Mouse (Mus musculus): ENCODE data around the gene Rgs7. TPM values are rescaled to one million over a fixed set of nuclear protein-coding genes. Genes with fewer than 3 reads are reported as not detected.

Rgs7 gene
- polyA plus RNA-seq, 1 experiment, result 71.4 TPM

GRCm38 (mm10) chr1:175319205-175319604, 173.1 kb downstream of the Rgs7 start:
- peak in 1 of 2 experiments; percentile 41 for DNase-seq (ENCODE audit: extremely low spot score in 1 of 2, low spot score in 1 of 2)

- DNase-seq (ENCODE audit: extremely low spot score in 1 of 2, low spot score in 1 of 2), result no peak
These were observed 175.0 kb downstream of the Rgs7 start for GRCm38 (mm10) chr1:175317264-175317663.

GRCm38 (mm10) chr1:175307604-175308003, 184.7 kb downstream of the Rgs7 start:
- peak; percentile 51 to 61 for DNase-seq (ENCODE audit: extremely low spot score in 1 of 2, low spot score in 1 of 2)

GRCm38 (mm10) chr1:175300895-175301294, 191.4 kb downstream of the Rgs7 start:
- DNase-seq (ENCODE audit: extremely low spot score in 1 of 2, low spot score in 1 of 2), result no peak

GRCm38 (mm10) chr1:175300404-175300803, 191.9 kb downstream of the Rgs7 start:
- DNase-seq (ENCODE audit: extremely low spot score in 1 of 2, low spot score in 1 of 2), result no peak

- DNase-seq (ENCODE audit: extremely low spot score in 1 of 2, low spot score in 1 of 2), result no peak
These were observed 192.5 kb downstream of the Rgs7 start for GRCm38 (mm10) chr1:175299603-175300397.

- peak; percentile 77 to 80 for DNase-seq (ENCODE audit: extremely low spot score in 1 of 2, low spot score in 1 of 2)
These were observed 195.4 kb downstream of the Rgs7 start for GRCm38 (mm10) chr1:175296906-175297305.

GRCm38 (mm10) chr1:175290072-175290471, 202.2 kb downstream of the Rgs7 start:
- DNase-seq (ENCODE audit: extremely low spot score in 1 of 2, low spot score in 1 of 2), result peak in 1 of 2 experiments; percentile 57

- DNase-seq (ENCODE audit: extremely low spot score in 1 of 2, low spot score in 1 of 2), result no peak
These were observed 230.0 kb downstream of the Rgs7 start for GRCm38 (mm10) chr1:175262341-175262740.

- no peak for DNase-seq (ENCODE audit: extremely low spot score in 1 of 2, low spot score in 1 of 2)
These were observed 232.9 kb downstream of the Rgs7 start for GRCm38 (mm10) chr1:175259374-175259773.

GRCm38 (mm10) chr1:175255224-175255623, 237.1 kb downstream of the Rgs7 start:
- DNase-seq (ENCODE audit: extremely low spot score in 1 of 2, low spot score in 1 of 2), result no peak

- no peak for DNase-seq (ENCODE audit: extremely low spot score in 1 of 2, low spot score in 1 of 2)
These were observed 237.6 kb downstream of the Rgs7 start for GRCm38 (mm10) chr1:175254724-175255123.

GRCm38 (mm10) chr1:175242135-175242534, 250.2 kb downstream of the Rgs7 start:
- no peak for DNase-seq (ENCODE audit: extremely low spot score in 1 of 2, low spot score in 1 of 2)

- DNase-seq (ENCODE audit: extremely low spot score in 1 of 2, low spot score in 1 of 2), result no peak
These were observed 252.2 kb downstream of the Rgs7 start for GRCm38 (mm10) chr1:175240137-175240536.

- no peak for DNase-seq (ENCODE audit: extremely low spot score in 1 of 2, low spot score in 1 of 2)
These were observed 270.5 kb downstream of the Rgs7 start for GRCm38 (mm10) chr1:175221593-175222500.

- no peak for DNase-seq (ENCODE audit: extremely low spot score in 1 of 2, low spot score in 1 of 2)
These were observed 272.7 kb downstream of the Rgs7 start for GRCm38 (mm10) chr1:175219563-175219962.

GRCm38 (mm10) chr1:175207004-175207403, 285.3 kb downstream of the Rgs7 start:
- no peak for DNase-seq (ENCODE audit: extremely low spot score in 1 of 2, low spot score in 1 of 2)

GRCm38 (mm10) chr1:175205633-175206032, 286.7 kb downstream of the Rgs7 start:
- DNase-seq (ENCODE audit: extremely low spot score in 1 of 2, low spot score in 1 of 2), result no peak

- DNase-seq (ENCODE audit: extremely low spot score in 1 of 2, low spot score in 1 of 2), result no peak
These were observed 288.8 kb downstream of the Rgs7 start for GRCm38 (mm10) chr1:175203544-175203943.

GRCm38 (mm10) chr1:175202902-175203301, 289.4 kb downstream of the Rgs7 start:
- no peak for DNase-seq (ENCODE audit: extremely low spot score in 1 of 2, low spot score in 1 of 2)

GRCm38 (mm10) chr1:175198881-175199280, 293.4 kb downstream of the Rgs7 start:
- DNase-seq (ENCODE audit: extremely low spot score in 1 of 2, low spot score in 1 of 2), result no peak
